Mouse (Mus musculus) forebrain, embryonic 13.5 days (tissue): ENCODE data around the gene Defb28. TPM values are rescaled to one million over a fixed set of nuclear protein-coding genes. Genes with fewer than 3 reads are reported as not detected.

Experiments
- ATAC-seq: fragments of 200-750 bp; cut with Nextera tagmentation; 2 replicates; pipeline ENCODE4 v1.8.0; 2017
- H3K27ac ChIP-seq: fragments of 300-500 bp; sonication (generic); 2 replicates; pipeline ENCODE4 v1.5.1; 2015; ENCODE audit warnings: inconsistent platforms, mild to moderate bottlenecking, moderate library complexity
- H3K27me3 ChIP-seq: fragments of 300-500 bp; sonication (generic); 2 replicates; pipeline ENCODE4 v1.6.1; 2015; ENCODE audit warnings: mild to moderate bottlenecking, inconsistent platforms
- H3K36me3 ChIP-seq: fragments of 300-500 bp; sonication (generic); 2 replicates; pipeline ENCODE4 v1.6.1; 2015; ENCODE audit warnings: mild to moderate bottlenecking, inconsistent platforms; ENCODE audit not compliant: poor library complexity, severe bottlenecking
- H3K4me1 ChIP-seq: fragments of 300-500 bp; sonication (generic); 2 replicates; pipeline ENCODE4 v1.6.1; 2015; ENCODE audit warnings: inconsistent platforms
- H3K4me2 ChIP-seq: fragments of 300-500 bp; sonication (generic); 2 replicates; pipeline ENCODE4 v1.6.1; 2015; ENCODE audit warnings: inconsistent platforms, mild to moderate bottlenecking, moderate library complexity
- H3K4me3 ChIP-seq: fragments of 300-500 bp; sonication (generic); 2 replicates; pipeline ENCODE4 v1.5.1; 2015; ENCODE audit warnings: mild to moderate bottlenecking, inconsistent platforms
- H3K9ac ChIP-seq: fragments of 300-500 bp; sonication (generic); 2 replicates; pipeline ENCODE4 v1.6.1; 2015; ENCODE audit warnings: mild to moderate bottlenecking, inconsistent platforms
- H3K9me3 ChIP-seq: fragments of 300-500 bp; sonication (generic); replicated peaks from 2 replicates; pipeline ENCODE4 v1.6.1; 2016; ENCODE audit warnings: inconsistent platforms
- WGBS: fragments of 180-500 bp; shearing (Covaris S2); methylation state at CpG from one replicate; pipeline ENCODE4 v1.1.7; 2015; 5-methylcytosine and 5-hydroxymethylcytosine counted together
- polyA plus RNA-seq: library from polyadenylated mRNA; unstranded; fragments of >200 nt; fragmentation: Nextera tagmentation; extraction: Ambion mirVana; gene quantifications from 2 replicates; pipeline ENCODE4 v1.2.1, GENCODE M21; 2015

Defb28 gene
- polyA plus RNA-seq, 1 experiment from 2014 or later: not detected

- no peak overlapping the region for H3K27ac ChIP-seq
- H3K27me3 ChIP-seq: no peaks in the 10 kb centered on the region
- no peaks in the 10 kb centered on the region for H3K9me3 ChIP-seq
- WGBS: 86% methylated on average over 6 of the region's 6 CpGs
- no peaks in the 10 kb centered on the region for H3K36me3 ChIP-seq
- no peak overlapping the region for H3K4me3 ChIP-seq
- no peak for ATAC-seq
- H3K4me1 ChIP-seq: no peaks in the 10 kb centered on the region
- H3K4me2 ChIP-seq: no peak overlapping the region
- no peak overlapping the region for H3K9ac ChIP-seq
These were observed 52.3 kb downstream of the Defb28 start for GRCm38 (mm10) chr2:152570313-152570712.

Other genes starting within 250 kb of the Defb28 start
- gene Tbc1d20, start 224.4 kb upstream of the Defb28 start, polyA plus RNA-seq: 29.5 and 31.6 TPM in 2 replicates
- gene Rbck1, start 185.6 kb upstream of the Defb28 start, polyA plus RNA-seq: 88.4 and 97.6 TPM in 2 replicates
- 0.79 and 0.97 TPM in 2 replicates for gene Trib3, start 174.2 kb upstream of the Defb28 start, polyA plus RNA-seq
- 11.8 and 16.4 TPM in 2 replicates for gene Nrsn2, start 141.6 kb upstream of the Defb28 start, polyA plus RNA-seq
- 15.8 and 17.6 TPM in 2 replicates for gene Sox12, start 120.2 kb upstream of the Defb28 start, polyA plus RNA-seq
- 25.3 and 25.9 TPM in 2 replicates for gene Zcchc3, start 103.2 kb upstream of the Defb28 start, polyA plus RNA-seq
- gene 6820408C15Rik, start 102.7 kb upstream of the Defb28 start, polyA plus RNA-seq: 1.6 and 2.6 TPM in 2 replicates
- not detected in 2 replicates for gene Defb23, start 53.6 kb upstream of the Defb28 start, polyA plus RNA-seq
- not detected in 2 replicates for gene Defb20, start 41.2 kb upstream of the Defb28 start, polyA plus RNA-seq
- gene Defb22, start 28.1 kb upstream of the Defb28 start, polyA plus RNA-seq: not detected in 2 replicates
- not detected in 2 replicates for gene Defb26, start 6.6 kb upstream of the Defb28 start, polyA plus RNA-seq
- not detected in 2 replicates for gene Defb29, start 21.8 kb downstream of the Defb28 start, polyA plus RNA-seq
- gene Gm17416, start 51.1 kb downstream of the Defb28 start, polyA plus RNA-seq: not detected in 2 replicates
- gene Defb21, start 54.5 kb downstream of the Defb28 start, polyA plus RNA-seq: not detected in 2 replicates
- not detected in 2 replicates for gene Defb19, start 62.1 kb downstream of the Defb28 start, polyA plus RNA-seq
- not detected in 2 replicates for gene Defb45, start 81.1 kb downstream of the Defb28 start, polyA plus RNA-seq
- gene Defb36, start 86.1 kb downstream of the Defb28 start, polyA plus RNA-seq: not detected in 2 replicates
- gene Defb25, start 104.8 kb downstream of the Defb28 start, polyA plus RNA-seq: not detected in 2 replicates
- 0.19 and 0.20 TPM in 2 replicates for gene Rem1, start 108.7 kb downstream of the Defb28 start, polyA plus RNA-seq
- gene H13, start 151.2 kb downstream of the Defb28 start, polyA plus RNA-seq: 131 and 142 TPM in 2 replicates
- gene Mcts2, start 168.8 kb downstream of the Defb28 start, polyA plus RNA-seq: 40.0 and 42.2 TPM in 2 replicates
- 25.8 and 26.1 TPM in 2 replicates for gene Id1, start 218.0 kb downstream of the Defb28 start, polyA plus RNA-seq
- gene Cox4i2, start 235.9 kb downstream of the Defb28 start, polyA plus RNA-seq: 4.4 and 4.8 TPM in 2 replicates